ENCODE assay signal across 1 mouse cellular context in the genomic region with DNA sequence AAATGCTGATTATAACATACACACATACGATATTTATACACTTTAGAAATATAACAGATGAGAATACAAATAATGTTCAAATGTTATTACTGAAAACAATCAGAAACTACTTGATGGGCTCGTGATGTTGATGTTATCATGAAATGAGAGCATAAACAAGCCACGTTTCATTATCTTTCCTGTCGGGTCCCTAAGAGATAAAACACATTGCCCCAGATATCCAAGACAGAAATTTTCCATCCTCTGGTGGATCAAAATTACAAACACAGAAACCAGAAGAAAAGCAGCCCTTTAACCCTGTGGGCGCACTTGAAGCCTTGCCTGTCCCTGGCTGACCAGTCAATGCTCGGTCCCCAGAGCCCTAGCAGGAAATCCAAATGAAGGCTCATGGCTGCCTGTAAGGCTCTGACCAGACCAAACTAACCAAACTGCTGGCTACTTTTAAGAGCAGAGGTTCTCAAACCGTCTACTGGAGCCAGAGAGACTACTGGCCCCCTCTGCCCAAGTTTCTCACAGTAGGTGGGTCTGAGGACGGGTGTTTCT.
TF ChIP-seq lines count a peak whose summit lies in the region.

No protein-coding gene starts in this region.

TF ChIP-seq in MEL, 35 proteins besides CTCF, POLR2A, EP300 and RAD21:
- TF ChIP-seq POLR2AphosphoS5 (IDR thresholded peaks at IDR 0.05; ENCODE audit: borderline replicate concordance, low read depth, low read length): no peak
- TF ChIP-seq TCF12 (IDR thresholded peaks at IDR 0.05; ENCODE audit: low read depth, low read length): peak; percentile 56; the same call in 1 of the 2 replicates
- TF ChIP-seq ETS1 (IDR thresholded peaks at IDR 0.05; ENCODE audit: low read depth, low read length): 0 out of 2 replicates have a peak, but pooled peaks have one; percentile 3
- no peak for TF ChIP-seq ZKSCAN1 (IDR thresholded peaks at IDR 0.05; ENCODE audit: low read depth, low read length)
- TF ChIP-seq GATA1 (IDR thresholded peaks at IDR 0.05; ENCODE audit: low read depth, low read length): peak; percentile 70
- no peak for TF ChIP-seq SMC3 (IDR thresholded peaks at IDR 0.05; ENCODE audit: low read depth, low read length)
- no peak for TF ChIP-seq CHD1 (IDR thresholded peaks at IDR 0.05; ENCODE audit: low read depth, low read length)
TF ChIP-seq in MEL: peak in this region for 3.
